Mouse (Mus musculus): Measurements from ENCODE around the gene Slc30a10.

The Slc30a10 gene

GRCm38 (mm10) chr1:185454575-185454954, at the start of gene Slc30a10:
Slc30a10 (plus strand) TSS chr1:185454848.
- DNase-seq, result no peak

GRCm38 (mm10) chr1:185405921-185406320, 48.7 kb upstream of the Slc30a10 start:
- DNase-seq, result no peak

GRCm38 (mm10) chr1:185409831-185410230, 44.8 kb upstream of the Slc30a10 start:
- no peak for DNase-seq

GRCm38 (mm10) chr1:185418011-185418410, 36.6 kb upstream of the Slc30a10 start:
- DNase-seq, result no peak

GRCm38 (mm10) chr1:185419805-185420204, 34.8 kb upstream of the Slc30a10 start:
- no peak for DNase-seq

GRCm38 (mm10) chr1:185420776-185421175, 33.9 kb upstream of the Slc30a10 start:
- DNase-seq, result no peak

GRCm38 (mm10) chr1:185426583-185426982, 28.1 kb upstream of the Slc30a10 start:
- DNase-seq, result no peak

- no peak for DNase-seq
These were observed 24.2 kb upstream of the Slc30a10 start for GRCm38 (mm10) chr1:185430488-185430887.

- no peak for DNase-seq
These were observed 23.2 kb upstream of the Slc30a10 start for GRCm38 (mm10) chr1:185431245-185431997.

- DNase-seq, result no peak
These were observed 22.7 kb upstream of the Slc30a10 start for GRCm38 (mm10) chr1:185431998-185432317.

GRCm38 (mm10) chr1:185433112-185433511, 21.5 kb upstream of the Slc30a10 start:
- DNase-seq, result no peak

- DNase-seq, result no peak
These were observed 15.6 kb upstream of the Slc30a10 start for GRCm38 (mm10) chr1:185438841-185439580.

- no peak for DNase-seq
These were observed 12.8 kb upstream of the Slc30a10 start for GRCm38 (mm10) chr1:185441703-185442472.

GRCm38 (mm10) chr1:185448936-185449335, 5.7 kb upstream of the Slc30a10 start:
- no peak for DNase-seq

GRCm38 (mm10) chr1:185449727-185450126, 4.9 kb upstream of the Slc30a10 start:
- DNase-seq, result no peak

GRCm38 (mm10) chr1:185451077-185451476, 3.6 kb upstream of the Slc30a10 start:
- no peak for DNase-seq

GRCm38 (mm10) chr1:185451495-185451894, 3.2 kb upstream of the Slc30a10 start:
- no peak for DNase-seq

GRCm38 (mm10) chr1:185452461-185452860, 2.2 kb upstream of the Slc30a10 start:
- no peak for DNase-seq

- DNase-seq, result no peak
These were observed 504 bp upstream of the Slc30a10 start for GRCm38 (mm10) chr1:185454144-185454543.

- no peak for DNase-seq
These were observed 480 bp downstream of the Slc30a10 start for GRCm38 (mm10) chr1:185454955-185455701.

- no peak for DNase-seq
These were observed 1.7 kb downstream of the Slc30a10 start for GRCm38 (mm10) chr1:185456327-185456726.

GRCm38 (mm10) chr1:185460096-185460495, 5.4 kb downstream of the Slc30a10 start:
- DNase-seq, result no peak

- no peak for DNase-seq
These were observed 8.2 kb downstream of the Slc30a10 start for GRCm38 (mm10) chr1:185462889-185463288.
